ENCODE assay signal across 8 mouse cellular contexts in genomic region chr10:128455280-128455679, GRCm38 (mm10). TPM values are rescaled to one million over a fixed set of nuclear protein-coding genes. Genes with fewer than 3 reads are reported as not detected.
DNase-seq lines count a peak whose midpoint lies in the region; ATAC-seq lines count a peak whose summit lies in the region.

No protein-coding gene starts in this region.

- no peak overlapping the region for H3K9ac ChIP-seq in forebrain, embryonic 15.5 days (replicated peaks)

- H3K4me1 ChIP-seq in forebrain, embryonic 15.5 days, result peaks cover 2% of the 10 kb centered on the region

- no peaks in the 10 kb centered on the region for H3K27me3 ChIP-seq in forebrain, embryonic 15.5 days

- no peaks in the 10 kb centered on the region for H3K9me3 ChIP-seq in forebrain, embryonic 15.5 days

- H3K36me3 ChIP-seq in forebrain, embryonic 15.5 days, result no peaks in the 10 kb centered on the region

- no peak for ATAC-seq in forebrain, embryonic 15.5 days (replicated peaks)
- peak; percentile 29 to 37; a peak in 1 of 4 replicates for ATAC-seq in hematopoietic stem cell, adult 5-6 weeks (replicated peaks in 1 of 2; ENCODE audit: insufficient read depth in 1 of 2, low FRiP score in 2 of 2, low TSS enrichment in 1 of 2, low read depth in 1 of 2, poor library complexity in 2 of 2, severe bottlenecking in 2 of 2)

- no peak overlapping the region for H3K27ac ChIP-seq in forebrain, embryonic 15.5 days (replicated peaks)

- peak overlapping the region; percentile 32 for H3K4me2 ChIP-seq in forebrain, embryonic 15.5 days (replicated peaks)

- peak; percentile 96 for DNase-seq in MN1 (ENCODE audit: low spot score)
- DNase-seq in cerebellum, adult 11-12 months, result peak; percentile 67
- peak; percentile 42 for DNase-seq in layer of hippocampus, adult 9-10 months (ENCODE audit: low spot score)
- peak; percentile 79 for DNase-seq in lung, postnatal 14 days
- DNase-seq in ovary, postnatal 36 days (ENCODE audit: low spot score), result peak; percentile 28
- peak; percentile 53 to 55 for DNase-seq in urinary bladder, postnatal 36 days (ENCODE audit: low spot score in 2 of 2)

- peak overlapping the region; percentile 16; the same call in 1 of the 2 replicates for H3K4me3 ChIP-seq in forebrain, embryonic 15.5 days

- 6% methylated on average over 6 of the region's 6 CpGs for WGBS in forebrain, embryonic 15.5 days

RNA-seq across cellular contexts. Expression of gene Smarcc2, which starts 3.8 kb away (rescaled TPM):
- 201 and 202 TPM in 2 replicates for polyA plus RNA-seq in forebrain, embryonic 15.5 days (2015; fragmentation: Nextera tagmentation; extraction: Ambion mirVana)
- total RNA-seq in hematopoietic stem cell, adult 5-6 weeks (2017), result 83.2 and 92.7 TPM in 2 replicates

RNA-seq across cellular contexts. Expression of gene Myl6, which starts 38.7 kb away (rescaled TPM):
- 682 and 697 TPM in 2 replicates for polyA plus RNA-seq in forebrain, embryonic 15.5 days (2015; fragmentation: Nextera tagmentation; extraction: Ambion mirVana)
- total RNA-seq in hematopoietic stem cell, adult 5-6 weeks (2017), result 988 and 1,295 TPM in 2 replicates

RNA-seq across cellular contexts. Expression of gene Myl6b, which starts 43.2 kb away (rescaled TPM):
- 4.7 and 5.6 TPM in 2 replicates for polyA plus RNA-seq in forebrain, embryonic 15.5 days (2015; fragmentation: Nextera tagmentation; extraction: Ambion mirVana)
- 1.3 and 3.9 TPM in 2 replicates for total RNA-seq in hematopoietic stem cell, adult 5-6 weeks (2017)

RNA-seq across cellular contexts. Expression of gene Rnf41, which starts 43.8 kb away (rescaled TPM):
- 104 and 110 TPM in 2 replicates for polyA plus RNA-seq in forebrain, embryonic 15.5 days (2015; fragmentation: Nextera tagmentation; extraction: Ambion mirVana)
- total RNA-seq in hematopoietic stem cell, adult 5-6 weeks (2017), result 18.4 and 20.7 TPM in 2 replicates

RNA-seq across cellular contexts. Expression of gene Nabp2, which starts 44.0 kb away (rescaled TPM):
- polyA plus RNA-seq in forebrain, embryonic 15.5 days (2015; fragmentation: Nextera tagmentation; extraction: Ambion mirVana), result 137 and 139 TPM in 2 replicates
- total RNA-seq in hematopoietic stem cell, adult 5-6 weeks (2017), result 57.0 and 106 TPM in 2 replicates

Comparison
In these comparisons a context has a peak if more than half of its experiments do, and no peak if none do; other contexts are left out.
1. DNase-seq: peak in every context shown above with its lines; median percentile 96 in MN1; 79 in lung, postnatal 14 days; 67 in cerebellum, adult 11-12 months; 54 in urinary bladder, postnatal 36 days; 42 in layer of hippocampus, adult 9-10 months; 28 in ovary, postnatal 36 days.